Mouse (Mus musculus) liver, postnatal 0 days (tissue): ENCODE results near the gene Sugp1.

Experiments used
- CTCF ChIP-seq: sonication (generic); IDR thresholded peaks from 2 replicates; pipeline ENCODE4 v1.5.1; 2016; ENCODE audit warnings: antibody characterized with exemption, low read depth
- EP300 ChIP-seq: IDR thresholded peaks from 2 replicates; pipeline ENCODE4 v1.6.1; 2016; ENCODE audit warnings: antibody characterized with exemption, low read depth, mild to moderate bottlenecking

DNA sequence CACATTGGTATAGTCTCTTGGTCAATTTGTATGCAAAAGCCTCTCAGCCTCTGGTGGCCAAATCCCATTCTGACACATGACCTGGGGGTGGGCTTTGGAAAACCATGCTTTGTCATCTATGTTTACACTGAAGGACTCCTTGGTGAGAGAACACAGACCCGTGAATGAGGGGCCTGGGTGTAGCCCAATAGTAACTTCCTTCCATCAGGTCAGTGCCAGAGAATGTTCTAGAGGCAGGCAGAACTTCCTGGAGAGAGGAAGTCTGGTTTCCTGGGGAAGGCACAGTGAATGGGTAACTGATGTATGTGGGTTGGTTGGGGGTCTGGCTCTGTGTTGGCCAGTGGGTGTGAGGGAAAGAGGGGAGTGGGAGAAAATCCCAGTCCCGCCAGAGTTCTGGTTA is 37.4 kb upstream of the Sugp1 start:
- no peak for TF ChIP-seq CTCF
- no peak for TF ChIP-seq EP300
